Mouse (Mus musculus): Measurements from ENCODE around the gene Vgll1.
A peak's percentile ranks its signal among the peaks of the same experiment; 100 is the strongest.

Gene Vgll1

DNA sequence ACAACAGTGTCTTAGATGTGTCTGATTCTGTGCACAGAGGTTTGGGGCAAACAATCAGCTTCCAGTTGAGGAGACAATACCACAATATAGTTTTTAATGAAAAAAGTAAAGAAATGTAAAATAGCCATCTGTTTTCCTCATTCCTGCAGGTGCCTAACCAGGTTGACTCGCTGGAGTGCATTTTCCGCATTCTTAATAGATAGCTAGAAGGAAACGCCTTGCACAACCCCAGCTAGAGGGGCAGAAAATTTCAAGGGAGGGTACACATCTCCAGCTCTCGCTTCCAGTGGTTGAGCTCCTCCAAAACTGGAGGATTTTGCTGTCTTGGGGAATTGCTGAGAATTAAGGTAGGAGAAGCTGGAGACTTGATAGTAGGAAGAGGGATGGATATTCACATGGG lies at the start of gene Vgll1:
TSS of gene Vgll1 (plus strand) at position 301 of the 400 bp plus-strand sequence.
- no peak for DNase-seq (ENCODE audit: low read depth)

GRCm38 (mm10) chrX:57042774-57043173 lies 45.1 kb upstream of the Vgll1 start, which contains the start of gene Brs3:
Gene Brs3 (plus strand): TSS chrX:57043074.
- DNase-seq (ENCODE audit: low read depth) = no peak

DNA sequence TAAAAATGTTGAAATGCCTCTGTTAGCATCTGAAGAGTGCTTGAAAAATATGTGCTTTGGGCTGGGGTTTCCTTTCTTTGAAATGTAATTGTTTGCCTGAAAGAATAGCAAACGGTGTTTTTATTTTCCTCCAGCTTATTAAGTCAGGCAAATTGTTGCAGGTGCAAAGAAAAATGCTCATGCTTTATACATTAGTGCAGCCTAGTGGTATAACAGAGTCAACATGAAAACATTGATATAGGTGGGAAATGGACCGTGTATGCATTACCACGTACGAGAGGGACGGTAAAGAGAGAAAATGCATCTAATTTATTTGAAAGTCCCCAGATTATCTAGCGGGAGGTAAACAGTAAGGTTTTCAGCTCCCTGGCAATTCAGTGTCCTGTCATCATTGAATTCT lies 44.0 kb upstream of the Vgll1 start:
- DNase-seq (ENCODE audit: low read depth) = no peak

- no peak for DNase-seq (ENCODE audit: low read depth)
Observed at GRCm38 (mm10) chrX:57052848-57053173, 35.1 kb upstream of the Vgll1 start.

DNA sequence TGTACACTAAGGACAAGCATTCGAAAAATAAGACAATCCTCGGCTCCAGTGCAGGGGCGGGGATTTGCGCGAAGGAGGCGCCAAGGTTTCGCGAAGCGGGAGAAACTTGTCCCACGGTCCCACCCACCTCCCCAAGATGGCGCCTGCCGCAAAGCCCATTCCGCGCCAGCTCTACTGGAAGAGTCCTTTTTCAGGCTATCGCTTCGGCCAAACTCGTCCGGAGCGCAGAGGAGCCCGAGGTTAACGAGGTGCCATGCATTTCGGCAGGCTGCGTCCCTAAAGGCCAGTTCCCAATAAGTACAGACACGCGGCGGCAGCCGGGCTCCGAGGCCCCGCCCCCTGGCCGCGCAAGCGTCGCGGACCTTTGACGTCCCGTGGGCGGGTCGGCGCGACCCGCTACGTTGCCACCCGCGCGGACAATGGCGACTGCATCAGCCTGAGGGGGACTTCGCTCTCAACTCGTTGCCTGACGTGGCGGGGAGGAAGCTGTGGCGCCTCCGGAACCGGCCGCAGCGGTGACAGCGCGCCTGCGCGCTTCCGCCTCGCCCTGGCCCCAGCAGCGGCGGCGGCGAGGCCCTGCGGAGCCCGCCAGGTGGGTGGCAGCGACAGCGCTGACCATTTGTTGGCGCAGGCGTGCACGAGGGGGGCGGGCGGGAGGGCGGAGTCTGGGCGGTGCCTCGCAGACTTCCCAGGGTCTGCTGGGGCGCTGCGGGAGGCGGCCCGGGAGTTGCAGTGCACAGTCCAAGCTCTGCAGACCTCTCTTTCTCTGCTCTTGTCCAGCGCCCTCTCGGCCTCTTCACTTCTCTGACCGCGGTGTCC lies 34.5 kb upstream of the Vgll1 start, which contains the start of gene Htatsf1:
TSS of gene Htatsf1 (plus strand) at position 410 of the 819 bp plus-strand sequence.
- DNase-seq (ENCODE audit: low read depth) = peak; percentile 44

DNA sequence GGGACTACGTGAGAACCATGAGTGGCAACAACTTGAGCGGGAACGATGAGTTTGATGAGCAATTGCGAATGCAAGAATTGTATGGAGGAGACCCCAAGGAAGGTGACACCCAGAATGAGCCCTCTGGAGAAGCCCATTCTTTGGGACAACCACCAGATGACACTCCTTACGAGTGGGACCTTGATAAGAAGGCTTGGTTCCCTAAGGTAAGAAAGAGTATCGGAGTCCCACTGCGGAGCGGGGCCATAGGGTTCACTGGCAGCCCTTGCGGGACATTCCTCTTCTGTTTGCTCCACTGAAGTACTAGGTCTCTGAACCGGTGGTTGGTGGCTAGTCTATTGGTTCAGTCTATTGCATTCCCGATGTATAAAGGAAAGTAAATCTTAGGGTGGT lies 33.9 kb upstream of the Vgll1 start:
- no peak for DNase-seq (ENCODE audit: low read depth)

DNA sequence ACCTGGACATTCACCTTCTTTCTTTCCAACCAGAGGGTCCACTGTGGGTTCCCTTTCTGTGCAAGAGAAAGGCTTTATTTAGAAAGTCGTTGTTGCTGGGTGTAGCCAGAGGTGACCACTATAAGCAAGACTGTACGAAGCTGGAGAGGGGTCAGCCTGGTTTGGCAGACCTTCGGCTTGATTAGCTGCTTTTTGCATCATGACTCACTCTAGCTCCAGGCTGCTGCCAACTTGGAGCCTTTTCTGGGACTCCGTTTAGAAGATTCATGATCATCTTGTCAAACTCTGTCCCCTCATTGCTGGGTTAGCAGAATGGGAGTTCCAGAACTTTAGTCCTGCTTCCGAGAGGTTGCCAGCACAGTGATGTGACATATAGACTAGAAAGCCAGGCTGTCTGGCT lies 6.4 kb upstream of the Vgll1 start:
- DNase-seq (ENCODE audit: low read depth) = peak; percentile 1

DNA sequence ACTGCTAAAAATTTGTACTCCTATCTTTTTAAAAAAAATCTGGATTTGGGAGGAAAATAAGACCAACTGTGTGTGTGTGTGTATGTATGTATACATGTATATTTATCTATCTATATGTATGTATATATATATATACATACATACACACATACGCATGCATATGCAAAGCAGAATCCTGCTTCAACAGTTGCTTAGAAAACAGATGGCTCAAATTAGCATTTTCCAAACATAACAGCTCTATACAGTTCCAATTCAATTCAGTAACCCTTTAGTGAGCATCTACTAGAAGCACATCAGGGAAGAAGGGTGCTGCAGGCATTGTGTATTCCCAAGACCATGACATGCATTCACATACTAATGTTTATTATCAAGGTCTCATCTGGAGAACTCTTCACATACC lies 15.5 kb downstream of the Vgll1 start:
- DNase-seq (ENCODE audit: low read depth) = no peak

GRCm38 (mm10) chrX:57106956-57107355 lies 19.1 kb downstream of the Vgll1 start:
- DNase-seq (ENCODE audit: low read depth) = peak; percentile 5

- no peak for DNase-seq (ENCODE audit: low read depth)
Observed at GRCm38 (mm10) chrX:57118143-57118542, 30.2 kb downstream of the Vgll1 start.

DNA sequence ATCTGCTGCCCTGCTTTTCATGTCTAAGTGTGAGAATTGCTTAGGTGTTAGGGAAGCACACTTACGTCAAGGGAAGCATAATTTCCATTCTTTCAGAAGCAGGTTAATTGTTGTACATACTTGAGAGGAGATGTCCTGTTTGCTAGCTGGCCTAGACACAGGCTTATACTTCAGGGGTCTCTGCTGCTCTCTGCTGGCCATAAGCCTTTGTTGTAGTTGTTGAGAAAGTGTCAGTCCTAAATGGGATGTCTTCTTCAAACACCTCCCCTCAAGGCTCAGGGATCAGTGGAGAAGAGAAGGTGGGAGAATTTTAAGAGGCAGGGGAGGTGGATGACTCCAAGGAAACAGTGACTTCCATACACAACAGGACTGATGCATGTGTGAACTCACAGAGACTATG lies 32.9 kb downstream of the Vgll1 start:
- DNase-seq (ENCODE audit: low read depth) = no peak

DNA sequence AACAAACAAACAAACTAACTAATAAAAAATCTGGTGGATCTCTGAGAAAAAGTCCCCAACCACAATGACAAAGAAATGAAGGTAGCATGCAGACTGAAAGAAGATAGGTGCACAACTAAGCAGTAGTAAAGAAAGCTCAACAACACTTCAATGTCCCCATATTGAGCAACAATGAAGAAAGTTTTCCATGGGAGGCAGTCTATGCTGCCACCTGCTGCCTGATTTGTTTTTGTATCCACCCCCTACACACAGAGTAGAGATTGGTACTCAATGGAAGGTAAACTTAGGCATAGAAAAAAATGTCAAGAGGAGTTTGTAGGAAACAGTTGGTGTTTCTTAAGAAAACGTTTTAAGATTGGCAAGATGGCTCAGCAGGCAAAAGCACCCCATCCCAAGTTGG lies 42.7 kb downstream of the Vgll1 start:
- DNase-seq (ENCODE audit: low read depth) = no peak

- no peak for DNase-seq (ENCODE audit: low read depth)
Observed at GRCm38 (mm10) chrX:57137627-57138026, 49.7 kb downstream of the Vgll1 start.

DNA sequence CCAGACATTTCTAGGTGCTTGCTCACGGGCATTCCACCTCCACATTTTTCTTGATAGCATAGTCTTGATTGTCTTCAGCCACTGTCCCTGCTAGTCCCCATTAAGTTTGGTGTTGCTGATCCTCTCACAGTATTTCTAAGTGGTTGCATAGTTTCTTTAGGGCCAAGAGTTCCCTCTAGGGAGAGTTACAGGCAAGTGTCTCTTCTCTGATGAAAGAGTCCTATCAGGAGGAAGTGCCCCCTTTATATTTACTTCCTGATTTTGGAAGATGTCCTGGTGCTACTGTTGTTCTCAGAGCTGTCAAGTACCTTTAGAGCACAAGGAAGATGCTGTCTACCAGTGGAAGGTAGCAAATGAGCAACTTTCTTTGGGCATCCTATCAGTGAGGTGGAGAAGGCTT lies 65.6 kb downstream of the Vgll1 start:
- no peak for DNase-seq (ENCODE audit: low read depth)

All from fibroblast of lung, adult 2 months (primary cell).